16 mouse cellular contexts compared by ENCODE assay signal in the genomic region with DNA sequence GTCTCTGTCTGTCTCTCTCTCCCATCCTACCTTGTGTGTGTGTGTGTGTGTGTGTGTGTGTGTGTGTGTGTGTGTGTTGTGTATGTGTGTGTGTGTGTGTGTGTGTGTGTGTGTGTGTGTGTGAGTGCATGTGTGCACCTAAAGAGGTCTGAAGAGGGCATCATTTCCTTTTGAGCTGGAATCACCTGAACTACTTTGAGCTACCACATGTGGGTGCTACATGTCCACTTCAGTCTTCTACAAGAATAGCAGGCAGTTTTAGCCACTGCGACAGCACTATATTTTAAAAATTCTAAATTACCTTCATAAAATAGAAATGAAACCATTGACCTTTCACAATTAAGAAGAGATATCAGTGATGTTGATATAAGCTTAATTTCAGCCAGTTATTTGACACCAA.
"Had no signal": no experiment of that assay in that cellular context is flagged by ENCODE, and none has a peak within 500 bp of the region (broad histone marks: within the 10 kb centered on the region; RNA-seq: fewer than 3 reads in every experiment).

No protein-coding gene starts in this region.

- ATAC-seq: liver, postnatal 0 days; midbrain, embryonic 13.5 days had no signal

- H3K9me3 ChIP-seq: kidney, embryonic 15.5 days; limb, embryonic 12.5 days; liver, embryonic 13.5 days; lung, embryonic 15.5 days; midbrain, embryonic 13.5 days; neural tube, embryonic 15.5 days had no signal

- H3K27ac ChIP-seq: kidney, embryonic 15.5 days; limb, embryonic 12.5 days; liver, embryonic 13.5 days; lung, embryonic 15.5 days; midbrain, embryonic 13.5 days; neural tube, embryonic 15.5 days had no signal

- H3K4me1 ChIP-seq: kidney, embryonic 15.5 days; limb, embryonic 12.5 days; liver, embryonic 13.5 days; lung, embryonic 15.5 days; midbrain, embryonic 13.5 days; neural tube, embryonic 15.5 days had no signal

- H3K36me3 ChIP-seq: kidney, embryonic 15.5 days; limb, embryonic 12.5 days; liver, embryonic 13.5 days; lung, embryonic 15.5 days; midbrain, embryonic 13.5 days; neural tube, embryonic 15.5 days had no signal

- H3K4me3 ChIP-seq: kidney, embryonic 15.5 days; limb, embryonic 12.5 days; liver, embryonic 13.5 days; lung, embryonic 15.5 days; midbrain, embryonic 13.5 days; myocyte; neural tube, embryonic 15.5 days had no signal

- DNase-seq: kidney, adult 18-20 months; kidney, postnatal 25 days; layer of hippocampus, adult 9-11 months; liver; liver, embryonic 13.5 days; liver, postnatal 0 days; lung, postnatal 14 days; right cerebral cortex, adult 18-20 months; right cerebral cortex, postnatal 25 days; thymus, postnatal 4 days had no signal

- H3K9ac ChIP-seq: kidney, embryonic 15.5 days; limb, embryonic 12.5 days; liver, embryonic 13.5 days; liver, postnatal 0 days; lung, embryonic 15.5 days; midbrain, embryonic 13.5 days; neural tube, embryonic 15.5 days had no signal

- H3K4me2 ChIP-seq: kidney, embryonic 15.5 days; limb, embryonic 12.5 days; liver, embryonic 13.5 days; lung, embryonic 15.5 days; midbrain, embryonic 13.5 days; neural tube, embryonic 15.5 days had no signal

- H3K27me3 ChIP-seq: kidney, embryonic 15.5 days; limb, embryonic 12.5 days; liver, embryonic 13.5 days; lung, embryonic 15.5 days; midbrain, embryonic 13.5 days; neural tube, embryonic 15.5 days had no signal
